Mouse (Mus musculus): Measurements from ENCODE around the gene Zc2hc1b.

- no peak for TF ChIP-seq CTCF (IDR thresholded peaks at IDR 0.05; ENCODE audit: low read depth)
- TF ChIP-seq EP300 (IDR thresholded peaks at IDR 0.05; ENCODE audit: low read depth) = no peak
Measured at GRCm38 (mm10) chr10:13108847-13109246, 69.0 kb downstream of the Zc2hc1b start.
